Mouse (Mus musculus) myocyte (in vitro differentiated cells): ENCODE results near the gene Lsm2.

Source experiments
- E2F4 ChIP-seq: IDR thresholded peaks from one replicate; pipeline ENCODE4 v1.6.1; 2011; ENCODE audit warnings: mild to moderate bottlenecking, control low read depth, moderate library complexity; ENCODE audit not compliant: insufficient read depth
- MAX ChIP-seq: IDR thresholded peaks from one replicate; pipeline ENCODE4 v1.6.1; 2011; ENCODE audit warnings: low read depth, mild to moderate bottlenecking, control low read depth
- MYOG ChIP-seq, 3 experiments: IDR thresholded peaks; one replicate each; pipeline ENCODE4 v1.6.1; 2011; ENCODE audit warnings: control low read depth in 2 of 3, low read depth in 2 of 3, mild to moderate bottlenecking in 2 of 3; ENCODE audit not compliant: insufficient read length in 2 of 3, control insufficient read depth in 1 of 3, insufficient read depth in 1 of 3
- POLR2A ChIP-seq: IDR thresholded peaks from one replicate; pipeline ENCODE4 v1.6.1; 2011; ENCODE audit warnings: low read depth, mild to moderate bottlenecking, control low read depth, moderate library complexity; ENCODE audit not compliant: insufficient read length
- POLR2AphosphoS2 ChIP-seq: IDR thresholded peaks from one replicate; pipeline ENCODE4 v1.6.1; 2011; ENCODE audit warnings: low read depth, control low read depth; ENCODE audit not compliant: insufficient read length
- REST ChIP-seq: IDR thresholded peaks from one replicate; pipeline ENCODE4 v1.6.1; 2011; ENCODE audit warnings: mild to moderate bottlenecking, control low read depth, moderate library complexity; ENCODE audit not compliant: insufficient read depth, insufficient read length
- USF1 ChIP-seq: IDR thresholded peaks from one replicate; pipeline ENCODE4 v1.6.1; 2011; ENCODE audit warnings: low read depth, mild to moderate bottlenecking, control low read depth, moderate library complexity

GRCm38 (mm10) chr17:34998526-34999430, 17.1 kb downstream of the Lsm2 start:
- TF ChIP-seq USF1 (no peak), POLR2A (no peak), POLR2AphosphoS2 (no peak), MYOG (IDR thresholded peaks at IDR 0.05; ENCODE audit: control insufficient read depth in 1 of 3, insufficient read depth in 1 of 3, insufficient read length in 2 of 3, low read depth in 2 of 3) (no peak), E2F4 (no peak), REST (no peak), MAX (no peak)
